Mouse (Mus musculus) embryonic facial prominence, embryonic 15.5 days (tissue): ENCODE measurements around the gene Hoxc10. TPM values are rescaled to one million over a fixed set of nuclear protein-coding genes. Genes with fewer than 3 reads are reported as not detected.
A peak's percentile ranks its signal among the peaks of the same experiment; 100 is the strongest.

Source experiments
- ATAC-seq: fragments of 200-750 bp; cut with Nextera tagmentation; 2 replicates; pipeline ENCODE4 v1.8.0; 2017; ENCODE audit warnings: low read depth, moderate TSS enrichment; ENCODE audit not compliant: insufficient number of reproducible peaks, low FRiP score, low TSS enrichment
- H3K27ac ChIP-seq: fragments of 300-500 bp; sonication (generic); replicated peaks from 2 replicates; pipeline ENCODE4 v1.5.1; 2015; ENCODE audit warnings: mild to moderate bottlenecking, inconsistent platforms
- H3K27me3 ChIP-seq: fragments of 300-500 bp; sonication (generic); 2 replicates; pipeline ENCODE4 v1.6.1; 2015; ENCODE audit warnings: inconsistent platforms
- H3K36me3 ChIP-seq: fragments of 300-500 bp; sonication (generic); 2 replicates; pipeline ENCODE4 v1.6.1; 2015; ENCODE audit warnings: mild to moderate bottlenecking, inconsistent platforms
- H3K4me1 ChIP-seq: fragments of 300-500 bp; sonication (generic); 2 replicates; pipeline ENCODE4 v1.6.1; 2015; ENCODE audit warnings: inconsistent platforms
- H3K4me2 ChIP-seq: fragments of 300-500 bp; sonication (generic); replicated peaks from 2 replicates; pipeline ENCODE4 v1.6.1; 2015; ENCODE audit warnings: mild to moderate bottlenecking, inconsistent platforms
- H3K4me3 ChIP-seq: fragments of 300-500 bp; sonication (generic); replicated peaks from 2 replicates; pipeline ENCODE4 v1.5.1; 2015; ENCODE audit warnings: mild to moderate bottlenecking, inconsistent platforms
- H3K9ac ChIP-seq: fragments of 300-500 bp; sonication (generic); 2 replicates; pipeline ENCODE4 v1.6.1; 2015; ENCODE audit warnings: inconsistent platforms
- H3K9me3 ChIP-seq: fragments of 300-500 bp; sonication (generic); replicated peaks from 2 replicates; pipeline ENCODE4 v1.6.1; 2016; ENCODE audit warnings: inconsistent platforms
- WGBS: fragments of 180-500 bp; shearing (Covaris S2); methylation state at CpG from one replicate; pipeline ENCODE4 v1.1.7; 2015; 5-methylcytosine and 5-hydroxymethylcytosine counted together
- polyA plus RNA-seq: library from polyadenylated mRNA; unstranded; fragments of >200 nt; fragmentation: Nextera tagmentation; extraction: Ambion mirVana; gene quantifications from 2 replicates; pipeline ENCODE4 v1.2.1, GENCODE M21; 2015

Gene Hoxc10
- polyA plus RNA-seq, 1 experiment from 2014 or later: not detected

DNA sequence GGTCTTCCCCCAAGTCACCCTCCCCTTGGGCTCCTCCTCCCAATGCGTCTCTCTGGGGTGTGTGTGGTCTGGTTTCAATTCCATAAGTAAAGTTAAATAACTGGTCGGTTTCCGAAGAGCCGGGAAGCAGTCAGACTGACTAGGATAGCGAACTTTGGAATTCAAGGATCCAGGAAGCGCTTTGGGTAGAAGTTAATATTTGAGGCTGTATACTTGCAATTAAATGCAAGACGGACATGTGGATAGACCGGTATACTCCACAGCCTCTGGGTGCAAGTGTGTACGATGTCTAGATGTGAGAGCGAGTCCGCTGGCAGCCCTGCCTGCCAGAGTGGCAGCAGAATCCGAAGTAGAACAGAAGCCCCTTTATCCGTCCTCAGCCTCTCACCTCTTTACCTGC lies 4.1 kb upstream of the Hoxc10 start:
- no peaks in the 10 kb centered on the region for H3K9me3 ChIP-seq
- H3K4me3 ChIP-seq: no peak overlapping the region
- no peak overlapping the region for H3K9ac ChIP-seq
- peaks cover 94% of the 10 kb centered on the region for H3K27me3 ChIP-seq
- ATAC-seq: no peak
- no peak overlapping the region for H3K27ac ChIP-seq
- no peak overlapping the region for H3K4me2 ChIP-seq
- peaks cover 8% of the 10 kb centered on the region; the same call in 1 of the 2 replicates for H3K4me1 ChIP-seq
- H3K36me3 ChIP-seq: no peaks in the 10 kb centered on the region
- WGBS: 2% methylated on average over 13 of the region's 13 CpGs

DNA sequence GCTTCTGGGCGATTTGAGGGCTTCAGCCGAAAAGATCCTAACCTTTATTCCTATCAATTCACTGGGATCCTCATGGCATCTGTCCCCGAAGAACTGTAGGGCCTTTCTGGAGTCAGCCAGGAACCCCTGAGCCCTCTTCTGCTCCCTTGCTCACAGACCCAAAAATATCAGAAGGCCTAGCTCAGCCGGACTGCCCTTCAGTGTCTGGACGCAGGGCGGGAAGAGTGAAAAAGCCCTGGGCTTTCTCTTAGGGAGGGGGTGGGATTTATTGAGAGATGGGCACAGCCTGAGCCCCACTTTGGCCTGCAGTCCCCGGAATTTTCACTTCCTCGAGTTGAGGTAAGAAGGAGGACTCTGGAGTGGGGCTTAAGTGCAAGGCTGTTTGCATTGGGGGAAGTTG lies 3.3 kb upstream of the Hoxc10 start:
- 3% methylated on average over 8 of the region's 8 CpGs for WGBS
- H3K4me3 ChIP-seq: no peak overlapping the region
- H3K27ac ChIP-seq: no peak overlapping the region
- peaks cover 8% of the 10 kb centered on the region; the same call in 1 of the 2 replicates for H3K4me1 ChIP-seq
- no peak overlapping the region for H3K4me2 ChIP-seq
- no peaks in the 10 kb centered on the region for H3K36me3 ChIP-seq
- H3K9me3 ChIP-seq: no peaks in the 10 kb centered on the region
- peaks cover 92% of the 10 kb centered on the region for H3K27me3 ChIP-seq
- no peak overlapping the region for H3K9ac ChIP-seq
- ATAC-seq: no peak

DNA sequence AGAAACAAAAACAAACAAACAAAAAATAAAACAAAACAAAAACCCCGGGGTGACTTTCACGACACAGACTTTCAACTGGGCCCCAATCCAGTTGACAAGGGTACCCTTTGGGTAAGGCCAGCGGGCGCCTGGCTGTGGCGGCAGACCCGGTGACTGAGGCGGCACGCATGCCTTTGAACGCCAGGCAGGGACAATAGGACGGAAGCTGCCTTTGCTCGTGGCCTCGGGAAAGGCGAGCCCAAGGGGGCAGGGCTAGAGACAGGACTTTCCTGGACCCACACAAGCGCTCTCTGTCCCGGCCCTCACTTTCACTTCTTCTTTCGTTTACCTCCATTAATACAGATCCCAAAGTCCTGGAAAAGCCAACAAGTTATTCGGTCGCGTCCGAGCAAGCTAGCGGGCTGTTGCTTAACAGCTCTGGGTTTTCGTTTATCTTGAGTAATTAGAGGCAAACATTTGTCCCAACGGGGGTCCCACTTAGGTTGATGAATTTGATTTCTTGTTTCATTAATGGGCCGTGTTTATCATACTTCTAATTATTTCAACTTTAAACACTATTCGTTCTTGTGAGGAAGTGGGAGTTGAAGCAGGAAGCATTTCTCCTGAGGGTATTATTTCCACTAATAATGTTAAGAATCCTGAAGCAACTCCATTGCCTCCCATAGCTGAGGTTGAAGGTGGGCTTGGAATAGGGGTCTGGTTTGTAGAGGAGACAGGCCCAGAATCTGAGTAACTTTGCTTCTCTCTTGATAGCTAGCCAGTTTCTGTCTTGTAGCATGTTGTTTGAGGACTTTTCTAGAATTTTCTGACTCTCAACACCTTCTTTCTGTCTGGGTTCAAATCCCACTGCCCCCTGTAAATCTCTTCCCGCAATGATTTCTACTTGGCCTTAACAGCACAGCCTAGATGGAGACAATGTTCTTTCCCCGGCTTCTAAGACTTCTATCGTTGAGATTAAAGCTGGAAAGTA lies 2.6 kb upstream of the Hoxc10 start:
- H3K4me2 ChIP-seq: 0 out of 2 replicates have a peak overlapping the region, but pooled peaks have one; percentile 4
- H3K4me3 ChIP-seq: no peak overlapping the region
- no peaks in the 10 kb centered on the region for H3K9me3 ChIP-seq
- H3K27me3 ChIP-seq: peaks cover 92% of the 10 kb centered on the region
- no peak overlapping the region for H3K27ac ChIP-seq
- H3K36me3 ChIP-seq: no peaks in the 10 kb centered on the region
- ATAC-seq: no peak
- H3K9ac ChIP-seq: no peak overlapping the region
- H3K4me1 ChIP-seq: peaks cover 8% of the 10 kb centered on the region; the same call in 1 of the 2 replicates
- 2% methylated on average over 28 of the region's 28 CpGs for WGBS

DNA sequence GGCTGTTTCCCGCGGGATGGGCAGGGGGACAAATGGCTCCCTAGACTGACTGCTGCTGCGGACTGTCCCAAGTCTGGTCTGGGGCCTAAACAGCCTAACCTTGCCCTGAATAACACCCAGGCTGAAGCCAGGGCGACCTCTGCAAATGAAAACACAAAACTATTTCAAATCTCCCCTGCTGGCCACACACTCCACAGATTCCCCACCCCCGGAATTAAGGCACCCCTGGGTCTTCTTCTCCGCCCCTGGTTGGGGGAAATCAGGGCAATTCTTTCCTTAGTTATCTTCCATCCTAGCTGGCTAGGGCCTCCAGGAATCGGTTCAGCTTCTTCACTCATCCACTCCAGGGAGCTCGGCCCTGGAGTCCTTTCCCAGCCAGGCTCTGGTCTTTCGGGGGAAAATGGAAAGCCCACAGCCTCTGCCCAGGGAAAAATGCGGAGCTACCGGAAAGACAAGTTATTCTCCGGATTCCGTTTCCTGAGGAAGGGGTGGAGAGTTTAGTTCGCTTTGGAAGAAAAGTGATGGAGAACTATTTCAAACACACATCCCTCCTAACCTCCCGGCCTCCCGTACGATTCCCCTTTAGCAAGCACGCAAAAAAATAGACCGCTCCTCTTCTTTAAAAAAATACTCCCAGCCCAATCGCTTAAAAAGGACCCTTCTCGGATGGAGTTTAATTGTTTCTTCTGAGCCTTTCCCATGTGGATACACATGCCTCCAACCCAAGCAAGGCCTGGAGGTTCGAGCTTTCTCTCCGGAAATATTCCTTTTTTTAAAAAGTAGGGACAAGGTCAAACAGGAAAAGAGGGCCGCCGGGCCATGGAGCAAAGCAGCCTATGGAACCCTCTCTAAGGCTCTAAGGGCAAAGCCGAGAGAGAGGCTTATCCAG lies 1.3 kb upstream of the Hoxc10 start:
- H3K27ac ChIP-seq: no peak overlapping the region
- H3K4me2 ChIP-seq: no peak overlapping the region

DNA sequence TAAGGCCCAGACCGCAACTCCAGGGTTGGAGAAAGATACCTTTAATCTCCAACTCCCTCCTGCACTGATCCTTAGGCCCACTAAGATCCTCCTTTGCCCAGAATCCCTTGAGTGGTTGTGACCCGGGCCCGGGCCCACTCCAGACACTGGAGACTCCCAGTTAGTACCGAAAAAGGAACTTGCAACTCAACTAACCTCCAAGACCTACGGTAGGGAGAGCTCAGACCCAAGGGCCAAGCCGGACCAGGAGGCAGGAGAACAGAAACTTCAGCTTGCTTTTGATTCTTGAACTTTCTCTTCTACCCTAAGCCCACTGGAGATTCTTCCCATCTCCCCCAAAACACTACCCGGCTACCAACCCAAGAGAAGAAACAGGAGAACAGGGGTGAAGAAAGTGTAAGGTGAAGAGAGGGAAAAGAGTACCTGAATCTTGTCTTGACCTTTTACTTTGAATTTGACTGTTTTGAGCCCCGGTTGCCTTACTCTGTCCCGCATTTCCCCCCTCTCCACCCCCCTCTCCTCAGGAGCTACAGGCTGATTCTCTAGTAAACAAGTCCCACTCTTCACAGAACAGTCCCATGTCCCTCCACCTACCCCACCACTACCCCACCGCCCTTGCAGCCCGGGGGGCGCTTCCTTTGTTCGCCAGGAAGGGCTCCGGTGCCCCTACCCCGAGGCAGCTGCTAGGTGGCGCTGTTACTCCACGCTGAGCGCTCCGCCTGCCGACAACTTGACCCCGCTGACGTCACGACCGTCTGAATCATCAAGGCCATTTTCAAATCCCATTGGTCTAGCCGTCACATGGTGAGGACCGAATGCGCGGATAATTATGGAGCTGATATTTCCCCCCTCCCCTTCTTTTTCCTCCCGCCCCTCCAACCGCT lies 462 bp upstream of the Hoxc10 start:
- no peak overlapping the region for H3K27ac ChIP-seq
- 4% methylated on average over 28 of the region's 30 CpGs for WGBS
- no peaks in the 10 kb centered on the region for H3K9me3 ChIP-seq
- peak overlapping the region; percentile 21 for H3K4me3 ChIP-seq
- H3K36me3 ChIP-seq: no peaks in the 10 kb centered on the region
- ATAC-seq: peak; percentile 29; the same call in 1 of the 2 replicates
- peaks cover 96% of the 10 kb centered on the region for H3K27me3 ChIP-seq
- H3K4me1 ChIP-seq: peaks cover 8% of the 10 kb centered on the region; the same call in 1 of the 2 replicates
- H3K4me2 ChIP-seq: peak overlapping the region; percentile 32
- H3K9ac ChIP-seq: no peak overlapping the region

More for the DNA sequence above, 1.3 kb upstream of the Hoxc10 start:
- Histone ChIP-seq H3K4me1 (peaks cover 8% of the 10 kb centered on the region; the same call in 1 of the 2 replicates), H3K9ac (no peak overlapping the region), H3K4me3 (no peak overlapping the region), H3K27me3 (peaks cover 95% of the 10 kb centered on the region), H3K36me3 (no peaks in the 10 kb centered on the region), H3K9me3 (no peaks in the 10 kb centered on the region)
- no peak for ATAC-seq
- 4% methylated on average over 26 of the region's 26 CpGs for WGBS

DNA sequence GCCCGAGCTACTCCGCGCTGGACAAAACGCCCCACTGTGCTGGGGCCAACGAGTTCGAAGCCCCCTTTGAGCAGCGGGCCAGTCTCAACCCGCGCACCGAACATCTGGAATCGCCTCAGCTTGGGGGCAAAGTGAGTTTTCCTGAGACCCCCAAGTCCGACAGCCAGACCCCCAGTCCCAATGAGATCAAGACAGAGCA lies 615 bp downstream of the Hoxc10 start, which contains the start of gene Hoxc5:
Gene Hoxc5 (plus strand): TSS at position 132 of the 199 bp plus-strand sequence.
- H3K9ac ChIP-seq: no peak within 1 kb of the TSS
- peak within 1 kb of the TSS; percentile 32 for H3K4me2 ChIP-seq
- no peaks in the 10 kb centered on the region for H3K9me3 ChIP-seq
- peaks cover 99% of the 10 kb centered on the region for H3K27me3 ChIP-seq
- no peak within 1 kb of the TSS for H3K27ac ChIP-seq
- WGBS: 5% methylated on average over 12 of the region's 12 CpGs
- peak within 1 kb of the TSS; percentile 21 for H3K4me3 ChIP-seq
- ATAC-seq: no peak
- H3K4me1 ChIP-seq: peaks cover 8% of the 10 kb centered on the region; the same call in 1 of the 2 replicates
- no peaks in the 10 kb centered on the region for H3K36me3 ChIP-seq

DNA sequence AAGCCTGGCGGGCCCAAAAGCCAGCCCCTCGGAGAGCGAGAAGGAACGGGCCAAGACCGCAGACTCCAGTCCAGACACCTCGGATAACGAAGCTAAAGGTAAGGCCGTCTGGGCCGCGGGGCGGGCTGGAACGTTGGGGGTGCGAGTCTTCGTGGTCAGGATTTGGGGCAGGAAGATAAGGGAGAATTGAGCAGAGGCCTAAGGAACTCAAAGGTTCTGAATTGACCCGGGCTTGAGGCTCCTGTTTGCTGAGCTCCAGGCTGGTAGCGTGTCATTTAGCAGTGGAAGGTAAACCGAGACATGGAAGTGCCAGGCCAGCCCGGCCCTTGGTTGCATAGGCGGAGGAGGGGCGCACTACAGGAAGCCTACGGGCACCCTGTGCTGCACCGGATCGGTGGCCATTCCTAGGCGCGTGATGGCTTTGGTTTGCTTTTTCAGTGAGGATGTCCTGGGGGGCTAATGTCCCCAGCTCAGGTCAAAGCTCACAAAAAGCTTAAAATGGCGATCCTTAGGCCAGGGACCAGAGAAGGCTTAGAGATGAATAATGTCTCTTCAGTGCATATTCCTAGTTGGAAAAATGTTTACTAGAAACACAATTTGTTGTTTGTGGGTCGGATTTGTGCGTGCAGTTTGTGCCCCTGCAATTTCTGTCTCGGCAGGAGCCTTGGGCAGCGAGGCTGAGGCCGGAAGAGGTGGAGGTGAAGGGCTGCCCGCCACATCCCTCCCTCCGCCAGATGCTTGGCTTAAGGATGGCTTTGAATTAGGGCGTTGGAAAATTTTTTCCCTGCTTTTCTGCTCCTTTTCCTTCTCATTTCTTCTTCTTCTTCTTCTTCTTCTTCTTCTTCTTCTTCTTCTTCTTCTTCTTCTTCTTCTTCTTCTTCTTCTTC lies 1.2 kb downstream of the Hoxc10 start:
- H3K27ac ChIP-seq: no peak overlapping the region
- 2% methylated on average over 34 of the region's 34 CpGs for WGBS
- ATAC-seq: no peak
- no peak overlapping the region for H3K9ac ChIP-seq
- H3K4me2 ChIP-seq: no peak overlapping the region
- H3K36me3 ChIP-seq: no peaks in the 10 kb centered on the region
- H3K4me3 ChIP-seq: no peak overlapping the region
- peaks cover 99% of the 10 kb centered on the region for H3K27me3 ChIP-seq
- no peaks in the 10 kb centered on the region for H3K9me3 ChIP-seq
- H3K4me1 ChIP-seq: peaks cover 8% of the 10 kb centered on the region; the same call in 1 of the 2 replicates

DNA sequence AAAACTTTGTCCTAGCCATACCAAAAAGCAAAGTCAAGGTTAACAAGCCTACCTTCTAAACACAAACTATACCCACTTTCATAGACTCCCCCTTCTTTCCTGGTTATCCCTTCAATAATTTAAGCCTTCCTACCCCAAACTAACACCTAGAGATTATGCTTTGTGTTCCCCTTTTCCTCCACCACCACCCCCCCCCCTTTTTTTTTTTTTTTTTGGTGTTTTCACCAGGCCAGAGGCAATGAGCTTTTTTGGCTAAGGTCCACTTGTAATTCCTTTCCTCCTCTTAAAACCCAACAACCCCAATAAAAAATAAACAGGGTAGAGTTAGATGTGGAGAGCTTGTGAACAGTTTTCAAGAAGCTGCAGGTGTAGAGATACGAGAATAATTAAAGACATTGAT lies 2.7 kb downstream of the Hoxc10 start:
- 37% methylated on average over 1 of the region's 1 CpGs for WGBS
- Histone ChIP-seq H3K9ac (no peak overlapping the region), H3K4me2 (no peak overlapping the region), H3K27ac (no peak overlapping the region), H3K36me3 (no peaks in the 10 kb centered on the region), H3K4me3 (no peak overlapping the region), H3K27me3 (peaks cover 99% of the 10 kb centered on the region), H3K9me3 (no peaks in the 10 kb centered on the region), H3K4me1 (peaks cover 8% of the 10 kb centered on the region; the same call in 1 of the 2 replicates)
- no peak for ATAC-seq

DNA sequence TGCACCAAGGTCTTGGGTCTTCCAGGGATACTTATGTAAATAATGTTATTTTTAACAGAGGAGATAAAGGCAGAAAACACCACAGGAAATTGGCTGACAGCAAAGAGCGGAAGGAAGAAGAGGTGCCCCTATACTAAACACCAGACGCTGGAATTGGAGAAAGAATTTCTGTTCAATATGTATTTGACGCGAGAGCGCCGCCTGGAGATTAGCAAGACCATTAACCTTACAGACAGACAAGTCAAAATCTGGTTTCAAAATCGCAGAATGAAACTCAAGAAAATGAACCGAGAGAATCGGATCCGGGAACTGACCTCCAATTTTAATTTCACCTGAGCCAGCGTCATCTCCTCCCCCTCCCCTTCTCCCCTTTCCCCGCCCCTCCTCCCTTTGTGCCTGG lies 4.1 kb downstream of the Hoxc10 start:
- Histone ChIP-seq H3K27ac (no peak overlapping the region), H3K4me1 (peaks cover 8% of the 10 kb centered on the region; the same call in 1 of the 2 replicates), H3K27me3 (peaks cover 99% of the 10 kb centered on the region), H3K4me2 (no peak overlapping the region), H3K9me3 (no peaks in the 10 kb centered on the region), H3K36me3 (no peaks in the 10 kb centered on the region), H3K4me3 (no peak overlapping the region), H3K9ac (no peak overlapping the region)
- 1% methylated on average over 12 of the region's 12 CpGs for whole genome bisulfite sequencing
- no peak for ATAC-seq

DNA sequence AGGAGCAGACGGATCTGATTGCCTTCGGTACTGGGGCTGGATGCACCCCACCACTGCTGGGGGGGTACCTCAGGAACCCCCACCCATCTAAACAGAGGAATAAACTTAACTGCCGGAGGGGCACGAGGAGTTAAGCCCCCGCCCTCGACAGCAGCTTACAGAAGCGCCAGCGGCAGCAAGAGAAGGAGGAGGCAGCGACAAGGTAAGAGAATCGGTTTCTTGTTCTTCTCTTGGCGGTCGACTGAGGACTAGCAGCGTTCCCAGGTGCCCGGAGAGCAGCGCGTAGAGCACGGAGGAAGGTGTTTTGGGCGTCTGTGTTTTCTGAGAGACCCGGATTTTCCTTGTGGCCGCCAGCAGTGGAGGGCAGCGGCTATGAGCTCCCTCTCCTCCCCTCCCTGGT lies 5.7 kb downstream of the Hoxc10 start:
- no peak overlapping the region for H3K9ac ChIP-seq

More for the DNA sequence above, 5.7 kb downstream of the Hoxc10 start:
- Histone ChIP-seq H3K27ac (no peak overlapping the region), H3K4me2 (no peak overlapping the region), H3K4me1 (peaks cover 7% of the 10 kb centered on the region; the same call in 1 of the 2 replicates), H3K27me3 (peaks cover 99% of the 10 kb centered on the region), H3K4me3 (no peak overlapping the region), H3K9me3 (no peaks in the 10 kb centered on the region), H3K36me3 (no peaks in the 10 kb centered on the region)
- no peak for ATAC-seq
- WGBS: 2% methylated on average over 21 of the region's 21 CpGs
